Mouse (Mus musculus): ENCODE results near the gene Abi3bp. TPM values are rescaled to one million over a fixed set of nuclear protein-coding genes. Genes with fewer than 3 reads are reported as not detected.

Gene Abi3bp
- polyA plus RNA-seq, 1 experiment from 2014 or later = 0.22 TPM

- no peaks in the 10 kb centered on the region for H3K9me3 ChIP-seq (replicated peaks)
- no peaks in the 10 kb centered on the region for H3K27me3 ChIP-seq
- no peak for ATAC-seq
- no peak overlapping the region for H3K4me3 ChIP-seq
- no peak overlapping the region for H3K9ac ChIP-seq
- no peak overlapping the region for H3K27ac ChIP-seq
- WGBS = 90% methylated on average over 10 of the region's 10 CpGs
- H3K4me2 ChIP-seq = no peak overlapping the region
- H3K36me3 ChIP-seq (ENCODE audit: poor library complexity, severe bottlenecking) = no peaks in the 10 kb centered on the region
- 0 out of 2 replicates have a peak, but pooled peaks cover 4% of the 10 kb centered on the region for H3K4me1 ChIP-seq
Observed at GRCm38 (mm10) chr16:56483466-56483865, 5.8 kb downstream of the Abi3bp start.

- no peak for ATAC-seq
- H3K4me1 ChIP-seq = 0 out of 2 replicates have a peak, but pooled peaks cover 4% of the 10 kb centered on the region
- 12% methylated on average over 4 of the region's 4 CpGs for WGBS
- no peak overlapping the region for H3K9ac ChIP-seq
- H3K36me3 ChIP-seq (ENCODE audit: poor library complexity, severe bottlenecking) = no peaks in the 10 kb centered on the region
- H3K27me3 ChIP-seq = no peaks in the 10 kb centered on the region
- H3K9me3 ChIP-seq (replicated peaks) = no peaks in the 10 kb centered on the region
- H3K4me3 ChIP-seq = no peak overlapping the region
- no peak overlapping the region for H3K4me2 ChIP-seq
- H3K27ac ChIP-seq = no peak overlapping the region
Observed at GRCm38 (mm10) chr16:56486461-56486860, 8.8 kb downstream of the Abi3bp start.

- Histone ChIP-seq H3K27me3 (no peaks in the 10 kb centered on the region), H3K36me3 (ENCODE audit: poor library complexity, severe bottlenecking) (no peaks in the 10 kb centered on the region), H3K27ac (no peak overlapping the region), H3K9ac (no peak overlapping the region), H3K4me1 (0 out of 2 replicates have a peak, but pooled peaks cover 4% of the 10 kb centered on the region), H3K4me3 (no peak overlapping the region), H3K9me3 (replicated peaks) (no peaks in the 10 kb centered on the region), H3K4me2 (no peak overlapping the region)
- no peak for ATAC-seq
- WGBS = 77% methylated on average over 3 of the region's 3 CpGs
Observed at GRCm38 (mm10) chr16:56490861-56491260, 13.2 kb downstream of the Abi3bp start.

GRCm38 (mm10) chr16:56495266-56495665 lies 17.6 kb downstream of the Abi3bp start:
- no peak overlapping the region for H3K4me2 ChIP-seq
- no peaks in the 10 kb centered on the region for H3K4me1 ChIP-seq
- H3K9ac ChIP-seq = no peak overlapping the region
- no peaks in the 10 kb centered on the region for H3K36me3 ChIP-seq (ENCODE audit: poor library complexity, severe bottlenecking)
- ATAC-seq = no peak
- H3K9me3 ChIP-seq (replicated peaks) = no peaks in the 10 kb centered on the region
- no peaks in the 10 kb centered on the region for H3K27me3 ChIP-seq
- no peak overlapping the region for H3K4me3 ChIP-seq
- WGBS = 76% methylated on average over 4 of the region's 4 CpGs
- no peak overlapping the region for H3K27ac ChIP-seq

DNA sequence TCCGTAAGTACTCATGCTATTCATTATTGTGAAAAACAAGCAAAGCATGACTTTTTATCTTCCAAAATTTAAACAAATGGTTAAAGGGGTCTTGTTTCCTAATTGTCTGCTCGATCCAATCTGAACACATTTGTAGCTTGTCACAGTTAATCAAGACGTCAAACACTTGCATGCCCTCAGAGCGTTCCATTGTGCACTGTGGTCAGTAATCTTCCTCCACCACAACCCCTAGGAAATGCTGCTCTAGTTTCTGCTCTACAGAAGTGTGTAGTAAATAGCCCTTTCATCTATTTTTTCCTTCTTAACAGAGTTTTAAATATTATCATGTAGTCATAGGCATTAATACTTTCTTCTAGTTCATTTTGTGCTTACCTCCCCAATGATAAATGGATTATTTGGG lies 19.1 kb downstream of the Abi3bp start:
- Histone ChIP-seq H3K4me1 (no peaks in the 10 kb centered on the region), H3K36me3 (ENCODE audit: poor library complexity, severe bottlenecking) (no peaks in the 10 kb centered on the region), H3K9me3 (replicated peaks) (no peaks in the 10 kb centered on the region), H3K4me3 (no peak overlapping the region), H3K27ac (no peak overlapping the region), H3K4me2 (no peak overlapping the region), H3K27me3 (no peaks in the 10 kb centered on the region), H3K9ac (no peak overlapping the region)
- no peak for ATAC-seq
- 68% methylated on average over 4 of the region's 4 CpGs for WGBS

DNA sequence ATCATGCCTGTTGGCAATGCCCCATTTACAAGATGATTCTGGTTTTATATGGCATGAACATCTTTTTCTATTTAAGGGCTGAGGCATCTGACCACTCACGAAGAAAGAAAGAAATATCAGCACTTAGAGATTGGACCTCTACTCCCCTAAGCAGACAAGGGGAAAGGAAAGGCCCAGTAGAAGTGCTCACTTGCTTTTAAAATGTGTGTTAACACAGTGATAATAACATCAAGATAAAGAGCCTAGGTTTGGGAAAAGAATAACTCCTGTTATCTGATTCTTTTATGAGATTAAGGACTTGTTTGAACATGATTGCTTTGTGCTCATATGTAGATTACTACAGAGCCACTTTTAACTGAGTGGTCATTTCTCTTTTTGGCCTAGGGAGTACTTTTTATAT lies 21.0 kb downstream of the Abi3bp start:
- WGBS = 70% methylated on average over 1 of the region's 1 CpGs
- Histone ChIP-seq H3K4me2 (no peak overlapping the region), H3K9ac (no peak overlapping the region), H3K4me1 (no peaks in the 10 kb centered on the region), H3K36me3 (ENCODE audit: poor library complexity, severe bottlenecking) (no peaks in the 10 kb centered on the region), H3K4me3 (no peak overlapping the region), H3K27me3 (no peaks in the 10 kb centered on the region), H3K27ac (no peak overlapping the region), H3K9me3 (replicated peaks) (no peaks in the 10 kb centered on the region)
- no peak for ATAC-seq

GRCm38 (mm10) chr16:56500441-56500840 lies 22.8 kb downstream of the Abi3bp start:
- Histone ChIP-seq H3K9me3 (replicated peaks) (no peaks in the 10 kb centered on the region), H3K9ac (no peak overlapping the region), H3K27me3 (no peaks in the 10 kb centered on the region), H3K4me3 (no peak overlapping the region), H3K36me3 (ENCODE audit: poor library complexity, severe bottlenecking) (no peaks in the 10 kb centered on the region), H3K4me2 (no peak overlapping the region), H3K4me1 (no peaks in the 10 kb centered on the region), H3K27ac (no peak overlapping the region)
- WGBS = 44% methylated on average over 3 of the region's 3 CpGs
- ATAC-seq = no peak

- ATAC-seq = no peak
- WGBS = 78% methylated on average over 6 of the region's 6 CpGs
- Histone ChIP-seq H3K9ac (no peak overlapping the region), H3K27ac (no peak overlapping the region), H3K4me2 (no peak overlapping the region), H3K4me3 (no peak overlapping the region), H3K4me1 (no peaks in the 10 kb centered on the region), H3K36me3 (ENCODE audit: poor library complexity, severe bottlenecking) (no peaks in the 10 kb centered on the region), H3K27me3 (no peaks in the 10 kb centered on the region), H3K9me3 (replicated peaks) (no peaks in the 10 kb centered on the region)
Observed at GRCm38 (mm10) chr16:56501101-56501500, 23.4 kb downstream of the Abi3bp start.

- H3K27me3 ChIP-seq = no peaks in the 10 kb centered on the region
- no peak overlapping the region for H3K27ac ChIP-seq
- peak; percentile 59; the same call in 1 of the 2 replicates for ATAC-seq
- no peaks in the 10 kb centered on the region for H3K4me1 ChIP-seq
- no peaks in the 10 kb centered on the region for H3K9me3 ChIP-seq (replicated peaks)
- H3K4me2 ChIP-seq = no peak overlapping the region
- H3K9ac ChIP-seq = no peak overlapping the region
- no peaks in the 10 kb centered on the region for H3K36me3 ChIP-seq (ENCODE audit: poor library complexity, severe bottlenecking)
- H3K4me3 ChIP-seq = no peak overlapping the region
- WGBS = 63% methylated on average over 2 of the region's 2 CpGs
Observed at GRCm38 (mm10) chr16:56501513-56501912, 23.8 kb downstream of the Abi3bp start.

- Histone ChIP-seq H3K4me2 (no peak overlapping the region), H3K9me3 (replicated peaks) (no peaks in the 10 kb centered on the region), H3K4me1 (no peaks in the 10 kb centered on the region), H3K36me3 (ENCODE audit: poor library complexity, severe bottlenecking) (no peaks in the 10 kb centered on the region), H3K9ac (no peak overlapping the region), H3K27me3 (no peaks in the 10 kb centered on the region), H3K4me3 (no peak overlapping the region), H3K27ac (no peak overlapping the region)
- 93% methylated on average over 3 of the region's 3 CpGs for WGBS
- no peak for ATAC-seq
Observed at GRCm38 (mm10) chr16:56502134-56502533, 24.5 kb downstream of the Abi3bp start.

DNA sequence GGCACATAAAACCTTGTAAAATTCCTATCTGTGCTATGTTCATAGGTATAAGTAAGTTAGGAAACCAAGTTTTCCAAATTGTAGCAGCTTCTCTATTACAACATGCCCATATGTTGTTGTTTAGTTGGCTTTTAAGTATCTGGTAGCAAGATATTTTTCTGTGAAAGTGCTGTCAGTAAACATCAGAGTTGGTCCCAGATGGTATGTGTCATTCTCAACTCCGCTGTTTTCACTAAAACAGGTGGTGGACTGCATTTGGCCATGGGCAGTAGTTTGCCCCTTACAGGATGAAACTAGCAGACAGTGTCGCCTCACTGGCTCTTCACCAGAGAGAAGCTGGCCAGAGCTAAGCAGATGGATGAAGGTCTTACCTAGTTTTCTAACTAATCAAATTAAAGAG lies 26.3 kb downstream of the Abi3bp start:
- H3K9me3 ChIP-seq (replicated peaks) = no peaks in the 10 kb centered on the region
- 80% methylated on average over 2 of the region's 2 CpGs for WGBS
- peak; percentile 24; the same call in 1 of the 2 replicates for ATAC-seq
- H3K4me2 ChIP-seq = no peak overlapping the region
- H3K27ac ChIP-seq = no peak overlapping the region
- H3K27me3 ChIP-seq = no peaks in the 10 kb centered on the region
- no peak overlapping the region for H3K9ac ChIP-seq
- no peaks in the 10 kb centered on the region for H3K4me1 ChIP-seq
- H3K4me3 ChIP-seq = no peak overlapping the region
- H3K36me3 ChIP-seq (ENCODE audit: poor library complexity, severe bottlenecking) = no peaks in the 10 kb centered on the region

- H3K4me2 ChIP-seq = no peak overlapping the region
- H3K36me3 ChIP-seq (ENCODE audit: poor library complexity, severe bottlenecking) = no peaks in the 10 kb centered on the region
- no peaks in the 10 kb centered on the region for H3K4me1 ChIP-seq
- H3K9me3 ChIP-seq (replicated peaks) = no peaks in the 10 kb centered on the region
- no peak overlapping the region for H3K27ac ChIP-seq
- H3K27me3 ChIP-seq = no peaks in the 10 kb centered on the region
- WGBS = 87% methylated on average over 9 of the region's 9 CpGs
- no peak for ATAC-seq
- H3K9ac ChIP-seq = no peak overlapping the region
- no peak overlapping the region for H3K4me3 ChIP-seq
Observed at GRCm38 (mm10) chr16:56518024-56518423, 40.3 kb downstream of the Abi3bp start.

GRCm38 (mm10) chr16:56524359-56524758 lies 46.7 kb downstream of the Abi3bp start:
- Histone ChIP-seq H3K4me2 (no peak overlapping the region), H3K9ac (no peak overlapping the region), H3K27me3 (no peaks in the 10 kb centered on the region), H3K4me3 (no peak overlapping the region), H3K27ac (no peak overlapping the region), H3K9me3 (replicated peaks) (no peaks in the 10 kb centered on the region), H3K36me3 (ENCODE audit: poor library complexity, severe bottlenecking) (no peaks in the 10 kb centered on the region), H3K4me1 (no peaks in the 10 kb centered on the region)
- no peak for ATAC-seq
- WGBS = 36% methylated on average over 8 of the region's 8 CpGs

Measured in forebrain, embryonic 13.5 days (tissue).